Mouse (Mus musculus) G1E (cell line): ENCODE data around the gene Stip1.

Experiments used
- CTCF ChIP-seq: IDR thresholded peaks from 2 replicates; pipeline ENCODE4 v1.5.1; 2012; ENCODE audit warnings: low read depth, low read length, inconsistent platforms, mixed read lengths
- GATA1 ChIP-seq: IDR thresholded peaks from 2 replicates; pipeline ENCODE4 v1.6.1; 2012; ENCODE audit warnings: borderline replicate concordance, low read length, inconsistent platforms, mixed read lengths
- GATA2 ChIP-seq: IDR thresholded peaks from 2 replicates; pipeline ENCODE4 v1.6.1; 2012; ENCODE audit warnings: low read depth, low read length, inconsistent platforms, borderline replicate concordance

DNA sequence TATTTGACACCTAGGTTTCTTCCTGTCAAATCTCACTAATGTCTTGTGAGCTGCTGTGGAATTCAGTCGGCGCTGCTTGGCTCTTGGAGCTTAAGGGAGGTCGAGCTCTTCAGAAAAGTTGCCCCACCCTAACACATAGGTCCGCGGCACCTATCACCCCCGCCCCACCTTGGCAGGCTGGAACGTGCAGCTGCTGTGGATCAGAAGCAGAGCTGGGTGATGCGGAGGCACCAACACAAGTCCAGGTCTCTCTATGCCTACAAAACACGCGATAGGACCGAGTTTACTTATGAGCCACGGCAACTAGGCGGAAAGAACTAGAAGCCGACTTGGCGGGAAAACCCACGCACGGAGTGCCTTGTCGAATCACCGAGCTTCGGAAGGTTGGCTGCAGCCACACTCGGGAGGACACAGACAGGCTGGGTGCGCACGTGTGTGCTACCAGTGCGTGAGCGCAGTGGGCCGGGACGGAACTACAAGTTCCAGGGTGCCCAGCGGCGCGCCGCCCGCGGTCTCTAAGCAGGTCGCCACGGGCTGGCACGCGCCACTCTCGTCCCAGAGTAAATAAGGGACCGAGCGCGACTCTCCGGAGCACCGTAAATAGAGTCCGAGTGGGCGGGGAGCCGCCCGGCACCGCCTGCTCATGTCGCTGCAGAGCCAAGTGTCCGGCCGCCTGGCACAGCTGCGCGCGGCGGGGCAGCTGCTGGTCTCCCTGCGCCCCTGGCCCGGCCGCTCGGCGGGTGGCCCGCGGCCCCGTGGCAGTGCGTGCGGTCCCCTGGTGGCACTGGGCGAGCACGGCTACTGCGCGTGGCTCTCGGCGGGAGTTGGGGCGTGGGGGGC lies 16.7 kb upstream of the Stip1 start, which contains the start of gene Macrod1:
- TF ChIP-seq CTCF (no peak), GATA1 (no peak), GATA2 (no peak)
